Mouse (Mus musculus) 3T3-L1 (cell line): ENCODE measurements at regions not wholly inside any gene's neighbourhood (a gene's known extent, or its start where the extent isn't known, plus 50 kb on each side); places are given as distances from the start of the nearest gene placed in this dataset.

Source experiments
- DNase-seq: peaks from one replicate; pipeline ENCODE4 v3.0.0-alpha.2; 2015; ENCODE audit warnings: low read depth, low spot score

DNA sequence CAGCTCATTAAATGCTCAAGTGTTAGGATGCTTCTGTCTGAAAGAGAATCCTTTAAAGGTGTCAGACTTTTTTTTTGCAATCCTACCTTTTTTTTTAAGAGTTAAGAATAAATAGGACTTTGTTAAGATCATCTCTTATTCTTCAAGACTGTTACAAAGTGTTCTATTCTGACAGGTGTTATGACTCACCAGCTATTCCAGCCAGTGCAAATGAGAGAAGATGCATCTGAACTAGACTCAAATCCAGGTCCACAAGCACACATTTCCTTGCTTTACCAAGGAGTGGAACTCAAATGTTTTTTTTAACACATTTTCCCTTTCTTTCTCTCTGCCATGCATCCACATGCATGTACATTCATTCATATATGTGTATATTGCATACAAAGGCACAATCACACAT is 98.4 kb upstream of the Atp10a start:
- no peak for DNase-seq

DNA sequence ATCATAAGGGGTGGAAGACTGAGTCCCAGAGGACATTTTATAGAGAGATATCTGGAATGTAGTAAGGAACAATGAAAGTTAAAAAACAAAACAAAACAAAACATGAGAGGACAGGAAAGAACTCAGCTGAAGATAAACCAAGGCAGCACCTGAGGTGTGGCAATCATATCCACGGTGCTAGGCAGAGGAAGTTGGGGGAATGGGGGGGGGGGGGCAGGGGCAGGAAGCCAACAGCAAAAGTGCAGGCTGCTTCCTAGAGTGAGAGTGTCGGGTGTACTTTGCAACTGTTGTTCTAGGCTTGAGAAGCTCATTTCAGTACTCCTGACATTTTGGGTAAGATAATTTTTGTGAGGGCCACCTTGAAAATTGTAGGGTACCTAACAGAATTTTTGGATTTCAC is 87.2 kb upstream of the Atp10a start:
- DNase-seq: no peak

DNA sequence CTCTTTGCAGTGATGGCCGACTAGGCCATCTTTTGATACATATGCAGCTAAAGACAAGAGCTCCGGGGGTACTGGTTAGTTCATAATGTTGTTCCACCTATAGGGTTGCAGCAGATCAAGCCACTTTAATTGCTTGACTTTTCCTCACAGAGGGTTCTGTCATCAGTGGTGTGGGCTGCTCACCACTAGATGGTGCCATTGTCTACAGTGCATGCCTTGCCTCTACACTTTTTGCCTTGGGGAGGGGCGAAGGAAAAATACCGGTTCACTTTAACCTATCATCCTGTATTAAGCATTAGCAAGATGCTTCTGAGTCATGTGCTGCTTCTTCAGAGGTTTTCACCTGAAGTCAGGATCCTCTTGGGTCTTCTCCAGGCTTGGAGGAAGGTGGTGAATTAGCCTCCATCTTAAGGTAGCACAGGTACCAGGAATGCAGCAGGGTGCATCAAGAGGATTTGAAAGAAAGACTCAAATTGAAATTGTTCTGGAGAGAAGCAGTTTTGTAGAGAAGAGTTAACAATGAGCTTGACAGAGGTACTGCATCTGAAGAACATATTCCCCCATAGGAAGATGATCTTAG is 71.6 kb upstream of the Atp10a start:
- peak; percentile 79 for DNase-seq

DNA sequence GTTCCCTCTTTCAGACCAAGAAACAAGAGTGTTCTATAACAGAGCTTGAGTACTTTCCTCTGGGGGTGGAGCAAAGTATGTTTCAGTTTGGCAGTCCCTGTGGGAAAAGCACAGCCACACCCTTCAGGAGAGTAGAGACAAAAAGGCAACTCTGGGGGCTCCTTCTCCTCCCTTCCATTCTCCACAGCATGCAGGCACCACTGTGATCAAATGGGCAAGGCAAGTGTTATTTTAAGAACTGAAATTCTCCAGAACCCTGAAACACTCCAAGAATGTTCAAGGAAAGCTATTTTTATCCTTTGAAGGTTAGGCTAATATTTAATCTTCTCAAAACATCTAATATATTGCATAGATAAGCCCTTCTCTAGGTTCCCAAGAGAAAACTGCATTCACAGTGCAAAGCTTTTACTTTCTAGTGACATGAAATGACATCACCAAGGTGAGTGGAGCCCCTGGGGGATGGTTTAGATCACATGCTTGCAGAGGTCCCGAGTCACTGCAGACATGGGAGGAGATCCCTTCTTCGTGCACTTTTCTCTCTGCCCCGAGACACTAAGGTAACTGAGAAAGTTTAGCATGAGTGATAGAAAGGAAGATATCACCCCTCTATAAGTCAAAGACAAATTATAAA is 70.2 kb upstream of the Atp10a start:
- DNase-seq: peak; percentile 34

DNA sequence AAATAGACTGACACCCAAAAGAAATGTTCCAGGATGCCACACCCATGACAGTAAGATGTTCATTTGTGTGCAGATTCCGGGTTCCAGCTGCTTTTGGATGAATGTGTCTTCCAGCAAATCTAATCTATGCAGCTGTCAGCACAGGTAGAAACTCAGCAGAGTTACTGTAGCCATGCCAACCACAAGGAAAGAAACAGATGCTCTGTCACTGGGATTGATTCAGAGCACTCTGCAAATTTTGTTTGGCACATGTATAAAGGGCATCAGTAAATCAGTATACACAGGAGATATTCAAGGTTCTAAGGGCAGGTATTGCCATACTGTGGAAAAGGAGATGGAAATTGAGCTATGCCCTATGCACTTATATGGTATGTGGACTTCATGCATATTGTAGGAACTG is 60.0 kb upstream of the Atp10a start:
- no peak for DNase-seq
